Mouse (Mus musculus): ENCODE data around the gene Thrb.

Thrb gene

GRCm38 (mm10) chr14:17846700-17847099, 186.6 kb downstream of the Thrb start:
- in situ Hi-C loops (cut with MboI; ENCODE audit: low pct_unique_long_range_greater_than_20kb in 1 of 2, low sequenced_read_pairs in 2 of 2, unreplicated experiment in 1 of 2), result no loop called here

- in situ Hi-C loops (cut with MboI; ENCODE audit: low pct_unique_long_range_greater_than_20kb in 1 of 2, low sequenced_read_pairs in 2 of 2, unreplicated experiment in 1 of 2), result no loop called here
Observed at GRCm38 (mm10) chr14:17847211-17847610, 187.2 kb downstream of the Thrb start.

- in situ Hi-C loops (cut with MboI; ENCODE audit: low pct_unique_long_range_greater_than_20kb in 1 of 2, low sequenced_read_pairs in 2 of 2, unreplicated experiment in 1 of 2), result no loop called here
Observed at GRCm38 (mm10) chr14:17850355-17850754, 190.3 kb downstream of the Thrb start.

GRCm38 (mm10) chr14:17852236-17852635, 192.2 kb downstream of the Thrb start:
- in situ Hi-C loops (cut with MboI; ENCODE audit: low pct_unique_long_range_greater_than_20kb in 1 of 2, low sequenced_read_pairs in 2 of 2, unreplicated experiment in 1 of 2), result no loop called here

- in situ Hi-C loops (cut with MboI; ENCODE audit: low pct_unique_long_range_greater_than_20kb in 1 of 2, low sequenced_read_pairs in 2 of 2, unreplicated experiment in 1 of 2), result no loop called here
Observed at GRCm38 (mm10) chr14:17859790-17860385, 199.8 kb downstream of the Thrb start.

- in situ Hi-C loops (cut with MboI; ENCODE audit: low pct_unique_long_range_greater_than_20kb in 1 of 2, low sequenced_read_pairs in 2 of 2, unreplicated experiment in 1 of 2), result no loop called here
Observed at GRCm38 (mm10) chr14:17862651-17863050, 202.6 kb downstream of the Thrb start.

- in situ Hi-C loops (cut with MboI; ENCODE audit: low pct_unique_long_range_greater_than_20kb in 1 of 2, low sequenced_read_pairs in 2 of 2, unreplicated experiment in 1 of 2), result no loop called here
Observed at GRCm38 (mm10) chr14:17863701-17864320, 203.8 kb downstream of the Thrb start.

GRCm38 (mm10) chr14:17868326-17868725, 208.3 kb downstream of the Thrb start:
- in situ Hi-C loops (cut with MboI; ENCODE audit: low pct_unique_long_range_greater_than_20kb in 1 of 2, low sequenced_read_pairs in 2 of 2, unreplicated experiment in 1 of 2), result no loop called here

GRCm38 (mm10) chr14:17875946-17876345, 215.9 kb downstream of the Thrb start:
- in situ Hi-C loops (cut with MboI; ENCODE audit: low pct_unique_long_range_greater_than_20kb in 1 of 2, low sequenced_read_pairs in 2 of 2, unreplicated experiment in 1 of 2), result no loop called here

- in situ Hi-C loops (cut with MboI; ENCODE audit: low pct_unique_long_range_greater_than_20kb in 1 of 2, low sequenced_read_pairs in 2 of 2, unreplicated experiment in 1 of 2), result no loop called here
Observed at GRCm38 (mm10) chr14:17879446-17879845, 219.4 kb downstream of the Thrb start.

GRCm38 (mm10) chr14:17884884-17885283, 224.8 kb downstream of the Thrb start:
- in situ Hi-C loops (cut with MboI; ENCODE audit: low pct_unique_long_range_greater_than_20kb in 1 of 2, low sequenced_read_pairs in 2 of 2, unreplicated experiment in 1 of 2), result no loop called here

- in situ Hi-C loops (cut with MboI; ENCODE audit: low pct_unique_long_range_greater_than_20kb in 1 of 2, low sequenced_read_pairs in 2 of 2, unreplicated experiment in 1 of 2), result no loop called here
Observed at GRCm38 (mm10) chr14:17885320-17885719, 225.3 kb downstream of the Thrb start.

- in situ Hi-C loops (cut with MboI; ENCODE audit: low pct_unique_long_range_greater_than_20kb in 1 of 2, low sequenced_read_pairs in 2 of 2, unreplicated experiment in 1 of 2), result no loop called here
Observed at GRCm38 (mm10) chr14:17894791-17895190, 234.7 kb downstream of the Thrb start.

GRCm38 (mm10) chr14:17899733-17900413, 239.8 kb downstream of the Thrb start:
- in situ Hi-C loops (cut with MboI; ENCODE audit: low pct_unique_long_range_greater_than_20kb in 1 of 2, low sequenced_read_pairs in 2 of 2, unreplicated experiment in 1 of 2), result no loop called here

- in situ Hi-C loops (cut with MboI; ENCODE audit: low pct_unique_long_range_greater_than_20kb in 1 of 2, low sequenced_read_pairs in 2 of 2, unreplicated experiment in 1 of 2), result no loop called here
Observed at GRCm38 (mm10) chr14:17900414-17900795, 240.3 kb downstream of the Thrb start.

GRCm38 (mm10) chr14:17902426-17902825, 242.4 kb downstream of the Thrb start:
- in situ Hi-C loops (cut with MboI; ENCODE audit: low pct_unique_long_range_greater_than_20kb in 1 of 2, low sequenced_read_pairs in 2 of 2, unreplicated experiment in 1 of 2), result no loop called here

GRCm38 (mm10) chr14:17903121-17903520, 243.1 kb downstream of the Thrb start:
- in situ Hi-C loops (cut with MboI; ENCODE audit: low pct_unique_long_range_greater_than_20kb in 1 of 2, low sequenced_read_pairs in 2 of 2, unreplicated experiment in 1 of 2), result no loop called here

- in situ Hi-C loops (cut with MboI; ENCODE audit: low pct_unique_long_range_greater_than_20kb in 1 of 2, low sequenced_read_pairs in 2 of 2, unreplicated experiment in 1 of 2), result no loop called here
Observed at GRCm38 (mm10) chr14:17904554-17904953, 244.5 kb downstream of the Thrb start.

- in situ Hi-C loops (cut with MboI; ENCODE audit: low pct_unique_long_range_greater_than_20kb in 1 of 2, low sequenced_read_pairs in 2 of 2, unreplicated experiment in 1 of 2), result no loop called here
Observed at GRCm38 (mm10) chr14:17905627-17906026, 245.6 kb downstream of the Thrb start.

- in situ Hi-C loops (cut with MboI; ENCODE audit: low pct_unique_long_range_greater_than_20kb in 1 of 2, low sequenced_read_pairs in 2 of 2, unreplicated experiment in 1 of 2), result no loop called here
Observed at GRCm38 (mm10) chr14:17906931-17907330, 246.9 kb downstream of the Thrb start.

Data from mouse embryonic stem cell (cell line).